Mouse (Mus musculus) left cerebral cortex, adult 2 months (tissue): ENCODE data around the gene Ffar2. TPM values are rescaled to one million over a fixed set of nuclear protein-coding genes. Genes with fewer than 3 reads are reported as not detected.
"Not testable (repeated sequence)": the region's sequence is repeated elsewhere in the genome, so short reads cannot be mapped to it uniquely, and the experiment has no call there.

Experiments used
- DNase-seq, 2 experiments: peaks; one replicate each; pipeline ENCODE4 v3.0.0; 2021 to 2022; ENCODE audit warnings: low spot score in 2 of 2, mixed read lengths in 1 of 2; ENCODE audit errors: extremely low spot score in 1 of 2
- H3K27ac ChIP-seq: fragments of 200-600 bp; 2 replicates; pipeline ENCODE4 v1.8.1; 2022
- H3K4me3 ChIP-seq: fragments of 200-600 bp; 2 replicates; pipeline ENCODE4 v1.8.1; 2022
- CTCF ChIP-seq: fragments of 200-600 bp; IDR thresholded peaks from 2 replicates; pipeline ENCODE4 v1.8.1; 2022; ENCODE audit warnings: antibody characterized with exemption, mild to moderate bottlenecking, moderate library complexity
- intact Hi-C: fragments of 180-260 bp; cut with DNase I; formaldehyde crosslinking; loops from one replicate; pipeline ENCODE4 v1.15.1; 2025
- total RNA-seq, 2 experiments: library from RNA; stranded (reverse); gene quantifications; 2 replicates each; pipeline ENCODE4 v1.2.3; 2021

The Ffar2 gene
- total RNA-seq, 2 experiments from 2014 or later, result not detected

GRCm38 (mm10) chr7:30844676-30845297 is 21.2 kb upstream of the Ffar2 start:
- Histone ChIP-seq H3K4me3 (no peak overlapping the region), H3K27ac (no peak overlapping the region)
- TF ChIP-seq CTCF, result no peak
- intact Hi-C loops, result no loop called here
- DNase-seq, result no peak

GRCm38 (mm10) chr7:30842092-30842491 is 18.5 kb upstream of the Ffar2 start:
- no peak overlapping the region for H3K27ac ChIP-seq
- intact Hi-C loops, result no loop called here
- no peak overlapping the region for H3K4me3 ChIP-seq
- no peak for DNase-seq
- TF ChIP-seq CTCF, result no peak

- intact Hi-C loops, result no loop called here
- no peak for TF ChIP-seq CTCF
- Histone ChIP-seq H3K27ac (no peak overlapping the region), H3K4me3 (no peak overlapping the region)
- no peak for DNase-seq
These were observed 17.8 kb upstream of the Ffar2 start for GRCm38 (mm10) chr7:30841379-30841778.

GRCm38 (mm10) chr7:30840306-30840705 is 16.7 kb upstream of the Ffar2 start:
- H3K27ac ChIP-seq, result no peak overlapping the region
- no peak for DNase-seq
- no peak for TF ChIP-seq CTCF
- intact Hi-C loops, result no loop called here
- no peak overlapping the region for H3K4me3 ChIP-seq

- Histone ChIP-seq H3K27ac (no peak overlapping the region), H3K4me3 (no peak overlapping the region)
- no peak for DNase-seq
- intact Hi-C loops, result no loop called here
- TF ChIP-seq CTCF, result no peak
These were observed 13.7 kb upstream of the Ffar2 start for GRCm38 (mm10) chr7:30837277-30837676.

GRCm38 (mm10) chr7:30832684-30833083 is 9.1 kb upstream of the Ffar2 start:
- DNase-seq, H3K27ac ChIP-seq, intact Hi-C loops, H3K4me3 ChIP-seq: not testable (repeated sequence)

GRCm38 (mm10) chr7:30832261-30832660 is 8.7 kb upstream of the Ffar2 start:
- intact Hi-C loops, result no loop called here
- DNase-seq, result no peak
- H3K27ac ChIP-seq, result no peak overlapping the region
- no peak for TF ChIP-seq CTCF
- no peak overlapping the region for H3K4me3 ChIP-seq

GRCm38 (mm10) chr7:30829428-30829827 is 5.9 kb upstream of the Ffar2 start:
- H3K4me3 ChIP-seq, result no peak overlapping the region
- no peak for TF ChIP-seq CTCF
- intact Hi-C loops, result no loop called here
- no peak for DNase-seq
- H3K27ac ChIP-seq, result no peak overlapping the region

- intact Hi-C loops, H3K27ac ChIP-seq, H3K4me3 ChIP-seq, DNase-seq: not testable (repeated sequence)
These were observed 5.3 kb upstream of the Ffar2 start for GRCm38 (mm10) chr7:30828871-30829270.

- TF ChIP-seq CTCF, result no peak
- DNase-seq, result no peak
- intact Hi-C loops, result no loop called here
- Histone ChIP-seq H3K4me3 (no peak overlapping the region), H3K27ac (no peak overlapping the region)
These were observed 3.1 kb upstream of the Ffar2 start for GRCm38 (mm10) chr7:30826660-30827059.

- intact Hi-C loops, result no loop called here
- TF ChIP-seq CTCF, result no peak
- Histone ChIP-seq H3K4me3 (no peak overlapping the region), H3K27ac (no peak overlapping the region)
- DNase-seq, result no peak
These were observed 731 bp upstream of the Ffar2 start for GRCm38 (mm10) chr7:30824306-30824705.

- H3K4me3 ChIP-seq, result no peak overlapping the region
- no peak for DNase-seq
- intact Hi-C loops, result no loop called here
- no peak for TF ChIP-seq CTCF
- no peak overlapping the region for H3K27ac ChIP-seq
These were observed 2.0 kb downstream of the Ffar2 start for GRCm38 (mm10) chr7:30821532-30821931.

- H3K27ac ChIP-seq, result no peak overlapping the region
- intact Hi-C loops, result no loop called here
- no peak for TF ChIP-seq CTCF
- no peak for DNase-seq
- no peak overlapping the region for H3K4me3 ChIP-seq
These were observed 2.6 kb downstream of the Ffar2 start for GRCm38 (mm10) chr7:30820854-30821445.
